26 mouse cellular contexts compared by ENCODE assay signal in genomic region chr1:161798866-161799265, GRCm38 (mm10). TPM values are rescaled to one million over a fixed set of nuclear protein-coding genes. Genes with fewer than 3 reads are reported as not detected.
A peak's percentile ranks its signal among the peaks of the same experiment; 100 is the strongest.
DNase-seq lines count a peak whose midpoint lies in the region; ATAC-seq lines count a peak whose summit lies in the region.
"Had no signal": no experiment of that assay in that cellular context is flagged by ENCODE, and none has a peak within 500 bp of the region (broad histone marks: within the 10 kb centered on the region; RNA-seq: fewer than 3 reads in every experiment).

No protein-coding gene starts in this region.

- peak; percentile 73 to 79 for DNase-seq in B cell, adult 2 months
- DNase-seq in natural killer cell, adult 2 months (ENCODE audit: low spot score in 2 of 2), result peak; percentile 70 to 75
- DNase-seq in thymus, postnatal 14 days, result peak; percentile 42
- DNase-seq in heart, postnatal 4 days, result no peak
- no peak for DNase-seq in heart, adult 11 months
- DNase-seq: cerebellum, adult 2 months; heart, postnatal 14 days; liver, embryonic 13.5 days; midbrain, embryonic 14.5 days; right cerebral cortex, postnatal 14 days had no signal

- peak; percentile 90 for ATAC-seq in common myeloid progenitor, adult 5-6 weeks (replicated peaks; ENCODE audit: low read depth, poor library complexity, severe bottlenecking)
- ATAC-seq in activated CD4-positive, CD25-positive, alpha-beta regulatory T cell, adult 4 months, result no peak
- ATAC-seq: CD4-positive, CD25-positive, alpha-beta regulatory T cell, adult 4 months; forebrain, embryonic 16.5 days; hindbrain, embryonic 16.5 days; intestine, postnatal 0 days had no signal

RNA-seq across cellular contexts. Expression of gene Fasl, which starts 10.6 kb away (rescaled TPM):
- total RNA-seq in common myeloid progenitor, adult 5-6 weeks (2017), result not detected in 2 replicates
- not detected for total RNA-seq in heart, postnatal 4 days (2021)
- 10 to 100 TPM; 11.3 to 16.4 TPM for polyA plus RNA-seq in activated CD4-positive, CD25-positive, alpha-beta regulatory T cell, adult 4 months (2017; shearing (Covaris generic))
- total RNA-seq: adrenal gland, postnatal 4 days; gastrocnemius, postnatal 4 days; heart, postnatal 14 days; layer of hippocampus, postnatal 14 days had no signal
- polyA plus RNA-seq: embryonic facial prominence, embryonic 12.5 days; erythroblast, embryonic 14.5 days; G1E; heart, embryonic 12.5 days; intestine, postnatal 0 days; kidney, embryonic 15.5 days; limb, embryonic 12.5 days; liver, embryonic 13.5 days; midbrain, embryonic 14.5 days; myocyte had no signal

Comparison
In these comparisons a context has a peak if more than half of its experiments do, and no peak if none do; other contexts are left out.
1. DNase-seq: peak in B cell, adult 2 months (2 of 2), natural killer cell, adult 2 months (2 of 2) and thymus, postnatal 14 days (single experiment); none in heart, postnatal 4 days (single experiment) and heart, adult 11 months (single experiment).